Comparison of ENCODE assay signal across 9 mouse cellular contexts in genomic region chr16:52450245-52451100, GRCm38 (mm10). TPM values are rescaled to one million over a fixed set of nuclear protein-coding genes. Genes with fewer than 3 reads are reported as not detected.
DNase-seq lines count a peak whose midpoint lies in the region; ATAC-seq and TF ChIP-seq lines count a peak whose summit lies in the region.
"Had no signal": no experiment of that assay in that cellular context is flagged by ENCODE, and none has a peak within 500 bp of the region (broad histone marks: within the 10 kb centered on the region; RNA-seq: fewer than 3 reads in every experiment).

No protein-coding gene starts in this region.

- DNase-seq in heart, adult 11 months = peak; percentile 96
- no peak for DNase-seq in heart, adult 8-10 months (ENCODE audit: low spot score)
- peak; percentile 77 to 83 for DNase-seq in cerebellum, postnatal 10 days
- peak; percentile 42 to 45 for DNase-seq in frontal cortex, postnatal 25 days (ENCODE audit: low spot score in 2 of 2)

- no peak for ATAC-seq in intestine, postnatal 0 days
- ATAC-seq in limb, embryonic 13.5 days (ENCODE audit: low FRiP score, low read depth) = no peak
- no peak for ATAC-seq in midbrain, embryonic 13.5 days
- ATAC-seq in stomach, embryonic 14.5 days (ENCODE audit: insufficient number of reproducible peaks, insufficient read depth, low FRiP score, low read depth) = no peak
- ATAC-seq: Patski had no signal

- peak overlapping the region; percentile 41 for H3K27ac ChIP-seq in intestine, postnatal 0 days (ENCODE audit: low read depth, low read length)
- H3K27ac ChIP-seq in limb, embryonic 13.5 days = peak overlapping the region; percentile 39; the same call in 1 of the 2 replicates
- H3K27ac ChIP-seq in midbrain, embryonic 13.5 days = 0 out of 2 replicates have a peak overlapping the region, but pooled peaks have one; percentile 26
- peak overlapping the region; percentile 85 for H3K27ac ChIP-seq in stomach, embryonic 14.5 days (ENCODE audit: low read length)

- H3K27me3 ChIP-seq in intestine, postnatal 0 days (replicated peaks; ENCODE audit: control insufficient read depth, insufficient read depth, low read length) = no peaks in the 10 kb centered on the region
- H3K27me3 ChIP-seq in limb, embryonic 13.5 days = no peaks in the 10 kb centered on the region
- H3K27me3 ChIP-seq in midbrain, embryonic 13.5 days = peaks cover 7% of the 10 kb centered on the region
- no peaks in the 10 kb centered on the region for H3K27me3 ChIP-seq in stomach, embryonic 14.5 days (ENCODE audit: control insufficient read depth, insufficient read depth, low read length)

- peak overlapping the region; percentile 31; the same call in 1 of the 2 replicates for H3K9ac ChIP-seq in intestine, postnatal 0 days (ENCODE audit: low read depth, low read length)
- H3K9ac ChIP-seq in limb, embryonic 13.5 days = peak overlapping the region; percentile 74
- H3K9ac ChIP-seq in midbrain, embryonic 13.5 days (replicated peaks) = peak overlapping the region; percentile 59
- peak overlapping the region; percentile 65 for H3K9ac ChIP-seq in stomach, embryonic 14.5 days (replicated peaks; ENCODE audit: low read depth, low read length)

- H3K36me3 ChIP-seq in intestine, postnatal 0 days (ENCODE audit: control insufficient read depth, insufficient read depth) = no peaks in the 10 kb centered on the region
- no peaks in the 10 kb centered on the region for H3K36me3 ChIP-seq in limb, embryonic 13.5 days
- no peaks in the 10 kb centered on the region for H3K36me3 ChIP-seq in midbrain, embryonic 13.5 days
- no peaks in the 10 kb centered on the region for H3K36me3 ChIP-seq in stomach, embryonic 14.5 days (ENCODE audit: control insufficient read depth, insufficient read depth, low read length)

- H3K4me2 ChIP-seq in intestine, postnatal 0 days (replicated peaks; ENCODE audit: low read depth) = peak overlapping the region; percentile 89
- H3K4me2 ChIP-seq in limb, embryonic 13.5 days (replicated peaks) = peak overlapping the region; percentile 85
- H3K4me2 ChIP-seq in midbrain, embryonic 13.5 days (replicated peaks) = peak overlapping the region; percentile 81
- H3K4me2 ChIP-seq in stomach, embryonic 14.5 days (replicated peaks; ENCODE audit: low read depth, low read length) = peak overlapping the region; percentile 86

- peak; percentile 63 for TF ChIP-seq CTCF in intestine, postnatal 0 days (IDR thresholded peaks at IDR 0.05; ENCODE audit: low read depth)

- H3K9me3 ChIP-seq in intestine, postnatal 0 days (ENCODE audit: control insufficient read depth) = no peaks in the 10 kb centered on the region
- H3K9me3 ChIP-seq in limb, embryonic 13.5 days = no peaks in the 10 kb centered on the region
- H3K9me3 ChIP-seq in midbrain, embryonic 13.5 days = no peaks in the 10 kb centered on the region
- H3K9me3 ChIP-seq in stomach, embryonic 14.5 days (ENCODE audit: control insufficient read depth, low read depth, low read length) = no peaks in the 10 kb centered on the region

- peak overlapping the region; percentile 66 for H3K4me3 ChIP-seq in intestine, postnatal 0 days (ENCODE audit: low read depth, low read length)
- peak overlapping the region; percentile 68 for H3K4me3 ChIP-seq in limb, embryonic 13.5 days
- peak overlapping the region; percentile 57 for H3K4me3 ChIP-seq in midbrain, embryonic 13.5 days (replicated peaks)
- peak overlapping the region; percentile 74 for H3K4me3 ChIP-seq in stomach, embryonic 14.5 days (ENCODE audit: low read depth, low read length)

- H3K4me1 ChIP-seq in intestine, postnatal 0 days (replicated peaks; ENCODE audit: control insufficient read depth, insufficient read depth, low read length) = 0 out of 2 replicates have a peak, but pooled peaks cover 5% of the 10 kb centered on the region
- peaks cover 17% of the 10 kb centered on the region for H3K4me1 ChIP-seq in limb, embryonic 13.5 days
- peaks cover 40% of the 10 kb centered on the region for H3K4me1 ChIP-seq in midbrain, embryonic 13.5 days (replicated peaks)
- H3K4me1 ChIP-seq in stomach, embryonic 14.5 days (ENCODE audit: control insufficient read depth, insufficient read depth, low read length) = 0 out of 2 replicates have a peak, but pooled peaks cover 8% of the 10 kb centered on the region

- WGBS in intestine, postnatal 0 days = 1% methylated on average over 28 of the region's 28 CpGs
- WGBS in limb, embryonic 13.5 days = under 1% methylated on average over 28 of the region's 28 CpGs
- WGBS in midbrain, embryonic 13.5 days = under 1% methylated on average over 28 of the region's 28 CpGs
- WGBS in stomach, embryonic 14.5 days = 1% methylated on average over 28 of the region's 28 CpGs

RNA-seq across cellular contexts. Expression of gene Alcam, which starts 3.4 kb away (rescaled TPM):
- total RNA-seq in heart, adult 8-10 months (2022) = 1 to 10 TPM; 2.2 to 3.1 (median 2.8) TPM
- polyA plus RNA-seq in intestine, postnatal 0 days (2015; fragmentation: Nextera tagmentation; extraction: Ambion mirVana) = 10.3 and 11.0 TPM in 2 replicates
- polyA plus RNA-seq in limb, embryonic 13.5 days (2015; fragmentation: Nextera tagmentation; extraction: Ambion mirVana) = 28.5 and 32.3 TPM in 2 replicates
- 9.8 and 13.7 TPM in 2 replicates for polyA plus RNA-seq in midbrain, embryonic 13.5 days (2015; fragmentation: Nextera tagmentation; extraction: Ambion mirVana)
- polyA plus RNA-seq in stomach, embryonic 14.5 days (2014; fragmentation: Nextera tagmentation; extraction: Ambion mirVana) = 103 TPM in 2 replicates

Comparison
In these comparisons a context has a peak if more than half of its experiments do, and no peak if none do; other contexts are left out.
1. H3K27ac ChIP-seq: peak in every context shown above with its lines; median percentile 85 in stomach, embryonic 14.5 days; 41 in intestine, postnatal 0 days; 39 in limb, embryonic 13.5 days; 26 in midbrain, embryonic 13.5 days.